Mouse (Mus musculus): Measurements from ENCODE around the gene Kat2a.

The Kat2a gene

DNA sequence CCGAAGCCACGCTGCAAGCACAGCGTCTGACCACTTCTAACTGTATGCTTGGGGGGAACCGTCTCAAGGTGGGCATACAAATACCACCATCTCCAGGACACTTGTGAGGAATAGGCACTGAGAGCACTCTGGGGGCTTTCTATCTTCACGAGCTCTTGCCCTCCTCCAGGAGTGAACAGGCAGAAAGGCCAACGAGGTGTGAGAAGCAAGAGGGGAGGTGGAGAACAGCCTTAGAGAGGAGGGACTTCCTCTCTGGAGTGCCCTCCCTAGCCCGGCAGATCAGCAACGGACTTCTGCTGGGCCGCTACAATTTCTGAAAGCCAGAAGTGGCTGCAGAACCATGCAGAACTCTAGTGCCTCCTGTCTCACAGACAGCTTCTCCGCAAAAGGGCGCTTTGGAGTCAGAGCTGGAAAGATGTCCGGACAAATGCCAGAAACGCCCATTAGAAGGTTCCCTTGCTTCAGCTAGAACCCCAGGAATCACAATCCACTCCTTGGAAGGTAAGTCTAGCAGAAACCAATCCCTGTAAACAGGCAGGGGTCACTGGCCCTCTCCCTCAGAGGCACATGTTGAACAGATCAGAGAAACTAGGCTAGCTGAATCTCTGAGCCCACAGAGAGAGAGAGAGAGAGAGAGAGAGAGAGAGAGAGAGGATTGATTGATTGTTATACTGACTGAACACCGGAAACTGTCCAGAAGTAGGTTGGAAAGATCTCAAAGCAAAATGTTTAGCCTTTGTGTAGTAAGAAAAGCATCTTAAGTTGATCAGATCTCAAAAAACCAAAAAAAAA lies 23.9 kb upstream of the Kat2a start:
- no peak for DNase-seq (ENCODE audit: low spot score in 2 of 2)

DNA sequence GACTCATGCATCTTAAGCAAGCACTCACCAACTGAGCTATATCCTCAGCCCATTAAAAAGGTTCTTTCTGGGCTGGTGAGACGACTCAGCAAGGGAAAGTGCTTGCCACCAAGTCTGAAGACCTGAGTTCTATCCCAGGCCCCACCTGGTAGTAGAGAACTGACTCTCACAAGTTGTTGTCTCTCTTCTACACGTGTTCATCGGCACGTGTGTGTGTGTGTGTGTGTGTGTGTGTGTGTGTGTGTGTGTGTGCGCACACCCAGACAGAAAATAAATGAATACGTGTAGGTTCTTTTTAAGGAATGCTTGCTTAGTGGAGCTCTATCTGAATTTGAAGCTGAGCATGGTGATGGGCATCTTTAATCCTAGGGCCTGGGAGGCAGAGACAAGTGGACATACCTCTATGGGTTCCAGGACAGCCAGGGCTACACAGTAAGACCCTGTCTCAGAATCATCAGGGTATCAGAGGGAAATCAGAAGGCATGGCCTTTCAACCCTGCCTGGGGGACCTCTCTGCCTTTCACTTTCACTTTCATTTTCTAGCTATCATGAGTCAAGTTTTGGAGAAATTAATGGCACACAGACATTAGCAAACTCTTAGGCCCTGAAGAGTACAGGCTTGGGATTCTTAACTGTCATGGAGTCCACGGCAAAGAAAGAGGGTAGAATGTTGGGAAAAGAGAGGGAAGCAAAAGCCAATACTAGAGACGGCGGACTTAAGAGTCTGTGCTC lies 23.0 kb upstream of the Kat2a start:
- DNase-seq (ENCODE audit: low spot score in 2 of 2), result no peak

DNA sequence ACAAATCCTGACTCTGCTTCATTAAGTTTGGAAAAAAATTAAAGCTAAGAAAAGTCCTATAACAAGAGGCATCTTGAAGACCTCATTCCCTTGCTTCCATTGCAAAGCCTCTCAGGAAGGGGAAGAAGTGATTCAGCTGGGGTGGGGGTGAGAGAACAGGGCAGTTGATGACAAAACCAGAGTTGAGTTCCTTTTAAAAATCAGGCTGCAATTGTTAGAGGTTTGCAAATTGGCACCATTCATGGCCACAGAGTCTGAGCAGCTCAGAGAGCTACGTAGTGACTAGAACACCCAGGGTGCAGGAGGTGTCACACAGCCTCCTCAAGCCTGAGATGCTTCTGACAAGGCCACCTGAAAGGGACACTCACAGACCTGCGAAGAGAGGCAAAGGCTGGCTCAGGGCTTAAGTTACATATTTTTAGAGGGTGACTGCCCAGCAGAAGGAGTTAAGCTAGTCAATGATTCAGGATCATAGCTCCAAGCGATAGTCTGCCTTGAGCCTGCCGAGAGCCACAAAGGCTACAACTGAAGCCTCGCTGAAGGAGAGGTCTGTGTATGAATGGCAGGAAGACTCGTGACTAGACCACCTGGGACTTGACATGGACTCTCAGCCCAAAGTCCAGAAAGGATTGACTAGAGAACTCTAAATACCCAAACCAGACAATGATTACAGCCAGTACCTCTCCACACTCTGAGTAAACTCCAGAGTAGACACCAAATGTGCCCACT lies 18.4 kb upstream of the Kat2a start:
- no peak for DNase-seq (ENCODE audit: low spot score in 2 of 2)

DNA sequence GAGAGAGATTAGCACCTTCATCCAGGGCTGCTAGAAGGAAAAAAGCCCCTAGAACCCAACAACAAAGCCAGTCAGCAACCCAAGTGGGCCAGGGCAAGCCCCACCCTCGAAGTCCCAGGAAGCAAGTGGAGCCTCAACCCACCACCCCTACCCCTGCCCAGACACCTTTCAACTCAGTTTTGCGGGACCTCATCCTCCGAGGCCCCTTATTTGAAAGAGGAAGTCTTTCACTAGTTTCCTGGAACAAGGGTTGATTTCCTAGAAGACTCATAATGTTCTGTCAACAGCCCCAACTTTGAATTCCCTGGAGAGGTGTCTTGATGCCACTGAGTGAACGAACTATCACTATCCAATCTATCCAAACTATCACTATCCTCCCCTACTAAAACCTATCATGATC lies 17.7 kb upstream of the Kat2a start:
- no peak for DNase-seq (ENCODE audit: low spot score in 2 of 2)

DNA sequence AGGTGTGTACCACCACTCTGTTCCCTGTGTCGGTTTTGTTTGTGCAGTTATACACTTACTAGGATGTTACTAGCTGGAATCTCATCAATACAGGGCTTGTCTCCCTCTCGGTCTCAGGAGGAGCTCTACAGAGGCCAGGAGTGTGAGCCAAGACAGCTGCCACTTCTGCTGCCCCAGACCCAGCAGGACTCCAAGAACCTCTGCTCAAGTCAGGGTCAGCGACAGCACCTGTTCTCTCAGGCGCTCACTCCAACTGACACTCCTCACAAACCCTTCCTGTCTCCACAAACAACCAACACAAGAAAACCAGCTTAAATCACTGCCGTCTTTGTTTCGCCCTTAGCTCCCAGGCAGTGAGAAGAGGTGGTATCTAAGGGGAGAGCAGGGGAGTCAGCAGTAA lies 16.3 kb upstream of the Kat2a start:
- DNase-seq (ENCODE audit: low spot score in 2 of 2), result no peak

DNA sequence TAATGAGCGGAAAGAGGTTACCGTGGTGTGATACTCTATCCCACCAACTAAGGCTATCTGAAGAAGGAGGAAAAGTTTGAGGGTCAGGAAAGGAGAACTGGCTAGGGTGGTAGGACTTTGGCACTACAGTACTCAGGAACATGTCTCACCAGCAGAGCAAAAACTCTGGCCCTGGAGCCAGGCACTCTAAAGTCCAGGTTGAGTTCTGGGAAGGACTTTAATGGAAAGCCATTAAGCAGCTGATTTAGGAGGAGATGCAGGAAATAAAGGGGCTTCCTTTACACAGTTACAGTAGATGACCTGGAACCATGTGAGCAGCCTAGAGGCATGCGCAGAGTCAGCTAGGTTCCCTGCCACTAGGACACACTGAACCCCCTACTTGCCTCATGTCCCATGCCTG lies 14.9 kb upstream of the Kat2a start:
- no peak for DNase-seq (ENCODE audit: low spot score in 2 of 2)

DNA sequence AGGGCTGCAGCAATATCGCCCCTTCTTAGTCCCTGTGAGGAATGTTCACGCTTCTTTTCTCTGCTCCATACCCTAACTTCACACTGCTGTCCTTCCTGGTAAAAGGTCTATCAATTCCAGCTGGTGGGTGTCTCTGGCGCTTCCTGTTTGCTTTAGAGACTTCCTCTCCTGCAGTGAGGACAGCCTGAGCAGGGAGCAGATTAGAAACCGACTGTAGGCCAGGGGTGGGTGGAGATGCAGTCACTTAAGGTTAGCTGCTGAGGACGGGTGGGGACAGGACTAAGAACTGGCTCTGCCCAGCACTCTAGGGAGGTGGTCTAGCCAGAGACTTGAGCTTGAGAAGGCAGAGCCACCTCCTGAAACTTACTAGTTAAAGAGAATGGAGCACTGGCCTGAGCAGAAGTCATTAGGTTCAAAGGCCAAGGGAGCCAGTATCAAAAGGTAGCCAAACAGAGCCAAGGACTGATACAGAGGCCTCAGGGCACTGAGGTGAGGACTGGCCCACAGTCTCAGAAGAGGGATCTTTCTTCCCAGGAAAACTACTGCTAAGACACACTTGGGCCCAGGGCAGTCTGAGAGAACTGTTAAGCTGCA lies 12.8 kb upstream of the Kat2a start:
- DNase-seq (ENCODE audit: low spot score in 2 of 2), result no peak

DNA sequence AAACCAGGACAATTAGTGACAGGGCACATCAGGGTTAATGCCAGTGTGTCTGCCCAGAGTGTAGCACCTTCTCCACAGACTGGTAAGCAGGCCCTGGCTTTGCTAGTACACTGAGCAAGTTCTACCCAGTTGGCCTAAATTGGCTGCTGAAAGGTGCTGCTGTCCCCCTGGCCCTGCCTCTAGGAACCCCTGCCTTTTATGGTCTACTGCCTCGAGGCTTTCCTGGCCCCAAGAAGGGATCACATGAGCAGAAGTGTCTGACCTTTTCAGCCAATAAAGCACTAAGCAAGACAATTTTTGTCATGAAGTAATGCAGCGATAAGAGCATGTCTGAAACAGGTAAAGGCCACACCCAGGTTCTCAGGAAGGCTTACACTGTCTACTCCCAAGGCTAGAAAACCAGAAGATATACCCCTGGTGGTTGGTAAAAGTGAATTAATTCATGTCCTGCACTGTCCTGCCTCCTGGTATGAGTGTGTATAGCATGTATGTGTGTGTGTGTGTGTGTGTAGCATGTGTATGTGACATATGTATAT lies 10.3 kb upstream of the Kat2a start:
- DNase-seq (ENCODE audit: low spot score in 2 of 2), result no peak

DNA sequence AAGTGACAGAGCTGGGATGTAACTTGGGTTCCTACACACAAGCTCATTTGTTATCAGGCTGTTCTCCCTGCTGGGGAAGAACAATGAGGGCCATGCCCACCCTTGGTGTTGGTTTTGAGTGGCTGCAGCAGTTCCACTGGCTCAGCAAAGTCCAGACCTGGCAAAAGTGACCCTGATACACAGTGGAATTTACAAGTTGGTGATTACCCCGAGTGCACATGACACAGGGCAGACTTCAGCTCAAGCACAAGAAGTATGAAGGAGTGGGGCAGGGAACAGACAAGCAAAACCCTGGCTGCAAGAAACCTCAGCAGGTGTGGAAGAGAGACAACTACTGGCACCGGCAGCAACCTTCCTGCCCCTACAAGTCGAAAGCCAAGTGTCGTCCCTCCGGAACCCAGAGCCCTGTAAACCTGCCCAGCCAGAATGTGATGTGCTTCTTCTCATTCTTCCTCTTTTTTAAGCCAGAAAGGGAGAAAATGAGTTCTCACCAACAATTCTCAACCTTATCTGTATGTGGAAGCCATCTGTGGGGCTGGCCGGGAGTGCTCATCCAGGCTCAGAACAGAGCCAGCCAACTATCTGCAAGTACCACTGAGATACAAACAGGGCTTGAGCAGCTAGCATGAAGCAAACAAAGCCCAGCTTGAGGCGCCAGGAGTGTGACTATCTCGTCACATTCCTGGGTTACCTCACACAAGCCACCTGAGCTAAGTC lies 9.7 kb upstream of the Kat2a start:
- no peak for DNase-seq (ENCODE audit: low spot score in 2 of 2)

DNA sequence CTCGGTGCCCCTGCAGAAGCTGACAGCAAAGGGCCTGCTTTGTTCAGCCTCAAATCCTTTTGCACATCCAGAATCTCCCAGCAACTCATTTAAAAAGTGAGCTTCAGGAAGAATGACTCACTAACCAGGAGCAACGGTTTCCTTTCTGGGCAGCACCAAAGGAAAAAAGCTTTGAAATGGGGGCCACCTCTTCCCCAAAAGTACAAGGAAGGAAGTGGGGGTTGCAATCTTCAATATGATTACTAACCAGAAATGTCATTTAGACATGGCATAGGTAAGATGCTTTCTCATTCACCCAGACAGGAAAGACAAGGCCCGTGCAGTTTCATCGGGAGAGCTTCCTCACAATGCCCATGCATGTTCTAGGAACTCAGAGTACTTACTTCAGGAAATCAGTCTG lies 9.0 kb upstream of the Kat2a start:
- DNase-seq (ENCODE audit: low spot score in 2 of 2), result no peak

DNA sequence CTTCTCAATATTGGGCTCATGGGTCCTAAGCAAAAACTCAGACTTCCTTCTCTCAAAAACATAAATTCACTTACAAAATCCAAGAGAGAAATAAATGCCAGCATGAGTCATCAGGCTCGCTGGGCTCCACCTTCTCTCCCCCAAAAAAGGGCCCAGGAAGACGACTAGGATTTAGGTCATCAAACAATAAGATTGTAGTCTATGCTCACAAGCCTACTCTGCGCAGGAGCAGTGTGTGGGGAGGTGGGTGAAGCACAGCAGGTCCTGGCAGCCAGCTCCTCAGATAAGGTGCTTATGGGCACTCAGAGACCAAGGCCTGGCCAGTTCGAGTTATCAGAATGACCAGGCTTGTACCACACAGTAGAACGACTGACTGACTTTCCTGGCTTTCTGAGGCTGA lies 8.1 kb upstream of the Kat2a start:
- peak; percentile 47 to 50 for DNase-seq (ENCODE audit: low spot score in 2 of 2)

DNA sequence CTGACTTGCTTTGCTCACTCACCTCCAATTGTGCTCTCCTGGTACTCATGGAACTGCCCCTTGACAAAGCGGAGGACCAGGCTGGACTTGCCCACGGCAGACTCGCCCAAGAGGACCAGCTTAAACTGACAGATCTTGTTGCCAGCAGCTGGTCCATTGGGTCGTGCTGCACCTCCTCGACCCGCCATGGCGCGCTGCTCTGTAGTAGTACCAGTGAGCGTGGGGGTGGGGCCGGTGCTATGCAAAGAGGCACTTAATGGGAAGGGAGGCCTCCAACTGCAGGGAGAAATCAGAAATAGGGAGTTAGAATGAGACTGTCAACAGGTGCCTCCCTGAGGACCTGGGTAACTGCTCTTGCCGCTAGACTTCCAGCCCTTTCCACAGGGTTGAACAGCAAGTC lies 7.6 kb upstream of the Kat2a start:
- no peak for DNase-seq (ENCODE audit: low spot score in 2 of 2)

DNA sequence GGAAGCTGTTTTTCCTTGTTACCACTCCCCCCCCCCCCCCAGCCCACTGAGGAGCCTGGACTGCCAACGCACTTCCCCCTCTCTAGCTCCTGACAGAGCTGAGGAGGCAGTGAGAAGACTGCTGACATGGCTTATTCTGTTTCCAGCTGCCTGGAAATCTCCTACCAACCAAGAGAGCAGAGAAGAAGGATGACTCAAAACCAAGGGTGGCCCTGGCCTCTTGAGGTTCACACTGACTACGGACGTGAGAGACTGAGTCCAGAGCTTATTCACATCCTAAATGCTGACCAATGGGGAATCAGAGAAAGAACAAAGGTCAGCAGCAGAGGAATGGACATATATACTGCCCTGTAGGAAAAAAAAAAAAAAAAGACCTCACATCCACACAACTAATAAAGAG lies 7.0 kb upstream of the Kat2a start:
- peak in 1 of 2 experiments; percentile 47 for DNase-seq (ENCODE audit: low spot score in 2 of 2)

DNA sequence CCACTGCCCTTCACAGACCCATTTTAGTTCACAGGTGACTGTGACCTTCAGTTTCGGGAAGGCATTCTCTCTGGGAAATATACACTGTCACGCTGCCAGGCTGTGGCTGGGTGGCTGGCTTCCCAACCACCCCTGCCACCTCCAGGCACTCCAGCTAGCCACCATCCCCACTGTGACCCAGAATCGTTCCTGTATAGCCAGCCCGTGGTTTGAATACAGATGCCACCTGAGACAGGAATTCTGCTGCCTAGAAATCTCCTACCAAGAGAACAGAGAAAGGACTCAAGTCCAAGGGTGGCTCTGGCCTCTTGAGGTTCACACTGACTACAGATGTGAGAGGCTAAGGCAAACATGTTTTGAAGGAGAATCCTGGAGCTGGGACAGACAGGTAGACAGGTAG lies 6.6 kb upstream of the Kat2a start:
- no peak for DNase-seq (ENCODE audit: low spot score in 2 of 2)

DNA sequence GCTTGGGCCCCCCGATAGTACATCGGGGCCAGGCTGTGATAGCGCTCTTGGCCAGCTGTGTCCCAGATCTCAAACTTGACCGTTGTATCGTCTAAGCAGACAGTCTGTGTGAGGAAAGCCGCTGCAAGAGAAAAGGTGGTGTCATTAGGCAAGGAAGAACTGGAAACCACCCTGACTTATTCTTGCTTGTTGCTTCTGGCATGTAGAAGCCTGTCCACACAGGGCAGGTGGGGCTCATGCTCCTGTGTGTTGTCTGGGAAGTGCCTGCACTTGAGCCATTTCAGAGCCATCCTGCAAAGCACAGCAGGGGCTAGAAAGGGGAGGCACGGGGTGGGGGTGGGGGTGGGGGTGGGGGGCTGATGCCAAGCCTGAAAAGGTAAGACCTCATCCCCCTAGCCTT lies 6.2 kb upstream of the Kat2a start:
- no peak for DNase-seq (ENCODE audit: low spot score in 2 of 2)

DNA sequence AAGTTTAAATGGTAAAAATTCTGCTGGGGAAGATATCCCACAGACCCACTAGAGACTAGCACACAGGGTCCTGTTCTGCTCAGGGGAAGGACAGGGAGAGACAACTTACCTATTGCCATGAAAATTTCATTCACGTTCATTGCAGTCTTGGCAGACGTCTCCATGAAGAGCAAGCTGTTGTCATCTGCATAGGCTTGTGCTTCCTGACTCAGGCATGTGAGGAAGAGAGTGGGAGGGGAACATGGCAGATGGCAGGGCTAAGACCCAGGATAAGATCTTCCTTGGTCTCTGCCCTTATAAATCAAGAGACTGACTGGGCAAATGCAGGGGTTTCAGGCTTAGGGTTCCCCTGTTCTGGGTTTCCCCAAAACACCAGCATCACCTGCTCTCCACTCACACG lies 4.4 kb upstream of the Kat2a start:
- DNase-seq (ENCODE audit: low spot score in 2 of 2), result peak in 1 of 2 experiments; percentile 57

DNA sequence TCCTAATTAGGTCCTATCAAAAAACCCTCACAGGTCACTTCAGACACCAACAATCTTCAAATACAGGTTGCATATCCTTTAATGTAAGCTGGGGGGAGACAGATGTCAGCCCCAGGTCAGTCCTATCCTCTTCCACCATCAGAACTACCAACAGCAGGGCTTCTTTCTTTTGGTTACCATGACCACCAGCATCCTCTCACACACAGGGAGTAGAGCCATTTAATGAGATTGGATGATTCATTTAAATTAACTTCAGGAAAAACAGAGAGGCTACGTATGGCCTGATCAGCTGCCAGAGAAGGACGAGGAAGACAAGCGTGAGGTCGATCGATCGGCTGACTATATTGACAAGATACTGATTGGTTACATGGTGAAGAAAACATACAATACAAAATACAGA lies 2.7 kb upstream of the Kat2a start:
- no peak for DNase-seq (ENCODE audit: low spot score in 2 of 2)

DNA sequence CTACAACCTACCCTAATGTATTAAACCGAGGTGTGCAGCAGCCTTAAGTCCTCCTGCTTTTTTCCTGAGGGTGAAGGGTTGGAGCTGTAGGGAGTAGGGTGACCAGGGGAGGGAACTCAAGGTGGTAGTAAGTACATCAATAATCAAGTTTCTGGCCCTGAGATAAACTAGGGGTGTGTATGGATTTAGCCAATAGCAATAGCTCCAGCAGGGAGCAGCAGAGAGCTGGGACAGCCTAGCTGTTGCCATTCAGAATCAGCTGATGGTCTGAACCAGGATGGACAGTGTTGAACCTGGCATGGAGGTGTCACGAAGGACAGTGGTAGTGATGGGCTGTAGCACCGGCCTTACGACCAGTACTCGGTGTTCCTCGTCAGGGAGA lies 2.3 kb upstream of the Kat2a start:
- DNase-seq (ENCODE audit: low spot score in 2 of 2), result peak; percentile 88 to 89

DNA sequence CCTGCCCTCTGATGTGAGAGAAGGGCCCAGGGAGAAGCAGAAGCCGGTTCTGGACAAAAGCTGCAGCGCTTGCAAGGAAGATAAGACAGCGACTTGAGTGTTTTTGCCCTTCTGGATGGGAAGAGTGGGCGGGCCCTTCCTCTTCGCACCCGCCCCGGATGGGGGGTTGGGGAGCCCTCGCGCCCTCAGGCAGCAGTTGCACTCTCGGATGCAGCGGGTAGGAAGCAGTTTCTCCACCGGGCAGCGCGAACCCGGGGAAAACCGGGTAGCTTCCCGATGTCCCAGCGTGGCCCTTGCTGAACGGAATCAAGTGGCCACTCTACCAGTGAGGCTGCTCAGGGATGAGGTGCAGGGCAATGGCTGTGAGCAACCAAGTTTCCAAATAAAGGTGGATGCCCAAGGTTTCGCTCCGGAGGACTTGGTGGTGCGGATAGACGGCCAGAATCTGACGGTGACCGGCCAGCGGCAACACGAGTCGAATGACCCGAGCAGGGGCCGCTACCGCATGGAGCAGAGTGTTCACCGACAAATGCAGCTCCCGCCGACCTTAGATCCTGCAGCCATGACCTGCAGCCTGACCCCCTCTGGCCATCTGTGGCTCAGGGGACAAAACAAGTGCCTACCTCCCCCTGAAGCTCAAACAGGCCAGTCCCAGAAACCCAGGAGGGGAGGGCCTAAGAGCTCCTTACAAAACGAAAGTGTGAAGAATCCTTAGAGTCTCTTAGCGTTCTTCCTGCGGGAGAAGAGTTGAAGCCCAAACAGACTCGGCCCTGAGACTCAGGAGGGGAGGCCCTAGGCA lies 1.7 kb upstream of the Kat2a start, which contains the start of gene Hspb9:
TSS of gene Hspb9 (plus strand) at position 116 of the 799 bp plus-strand sequence.
- peak; percentile 61 to 63 for DNase-seq (ENCODE audit: low spot score in 2 of 2)

DNA sequence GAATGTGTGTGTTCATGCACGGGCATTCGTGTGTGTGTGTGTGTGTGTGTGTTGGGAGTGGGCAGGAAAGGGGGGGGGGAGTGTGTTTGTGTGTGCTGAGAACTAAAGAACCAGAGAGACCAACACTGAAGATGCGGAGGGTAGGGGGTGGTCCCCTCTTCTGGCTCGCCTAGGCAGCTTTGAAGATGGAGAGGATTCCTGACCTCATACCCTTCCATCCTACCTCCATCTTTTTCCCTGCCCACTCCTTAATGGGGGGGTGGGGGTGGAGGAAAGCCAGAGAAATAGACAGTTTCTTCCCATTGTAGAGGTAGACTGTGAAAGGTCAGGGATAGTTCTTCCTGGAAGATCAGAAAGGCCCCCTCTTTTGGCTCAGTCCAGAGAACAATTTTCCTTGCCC lies 909 bp upstream of the Kat2a start:
- DNase-seq (ENCODE audit: low spot score in 2 of 2), result no peak

DNA sequence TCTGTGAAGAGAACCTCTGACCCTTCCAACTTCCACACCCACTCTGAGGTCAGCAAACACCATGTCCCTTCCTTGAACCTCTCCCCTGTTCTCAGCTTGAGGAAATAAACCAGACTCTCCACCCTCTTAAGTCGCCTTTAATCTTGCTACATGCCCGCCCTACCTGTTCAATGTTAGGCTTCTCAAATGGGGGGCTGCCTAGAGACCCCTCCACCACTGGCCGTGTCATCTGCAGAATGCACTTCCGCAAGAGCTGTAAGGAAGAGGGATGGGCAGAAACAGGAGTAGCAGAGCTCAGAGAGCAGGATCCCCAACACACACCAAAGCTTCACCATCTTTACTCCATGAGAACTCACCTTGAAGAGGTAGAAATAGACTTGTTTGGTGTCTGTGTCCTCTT lies 1.3 kb downstream of the Kat2a start:
- DNase-seq (ENCODE audit: low spot score in 2 of 2), result no peak
